Mouse (Mus musculus) forebrain, postnatal 0 days (tissue): Measurements from ENCODE around the gene Cdkal1. TPM values are rescaled to one million over a fixed set of nuclear protein-coding genes. Genes with fewer than 3 reads are reported as not detected.

Experiments used
- ATAC-seq: fragments of 200-750 bp; cut with Nextera tagmentation; 2 replicates; pipeline ENCODE4 v1.8.0; 2017; ENCODE audit warnings: mild to moderate bottlenecking, moderate library complexity
- DNase-seq: peaks from one replicate; pipeline ENCODE4 v3.0.0-alpha.2; 2015
- H3K27ac ChIP-seq: fragments of 300-500 bp; sonication (generic); 2 replicates; pipeline ENCODE4 v1.5.1; 2014; ENCODE audit warnings: low read depth, mild to moderate bottlenecking, antibody characterized with exemption, low read length, moderate library complexity, mixed read lengths
- H3K27me3 ChIP-seq: fragments of 300-500 bp; sonication (generic); 2 replicates; pipeline ENCODE4 v1.6.1; 2014; ENCODE audit warnings: mild to moderate bottlenecking, low read length, mixed read lengths; ENCODE audit not compliant: insufficient read depth
- H3K36me3 ChIP-seq: fragments of 300-500 bp; sonication (generic); 2 replicates; pipeline ENCODE4 v1.6.1; 2014; ENCODE audit warnings: mild to moderate bottlenecking, moderate library complexity; ENCODE audit not compliant: insufficient read depth
- H3K4me1 ChIP-seq: fragments of 300-500 bp; sonication (generic); 2 replicates; pipeline ENCODE4 v1.6.1; 2014; ENCODE audit warnings: antibody characterized with exemption; ENCODE audit not compliant: insufficient read depth
- H3K4me2 ChIP-seq: fragments of 300-500 bp; sonication (generic); 2 replicates; pipeline ENCODE4 v1.6.1; 2014; ENCODE audit warnings: low read depth, mild to moderate bottlenecking, moderate library complexity
- H3K4me3 ChIP-seq: fragments of 300-500 bp; sonication (generic); 2 replicates; pipeline ENCODE4 v1.5.1; 2014; ENCODE audit warnings: low read depth, low read length, mixed read lengths
- H3K9ac ChIP-seq: fragments of 300-500 bp; sonication (generic); 2 replicates; pipeline ENCODE4 v1.6.1; 2014; ENCODE audit warnings: mild to moderate bottlenecking
- H3K9me3 ChIP-seq: fragments of 300-500 bp; sonication (generic); 2 replicates; pipeline ENCODE4 v1.6.1; 2016; ENCODE audit warnings: low read length
- CTCF ChIP-seq: sonication (generic); IDR thresholded peaks from 2 replicates; pipeline ENCODE4 v1.5.1; 2016; ENCODE audit warnings: antibody characterized with exemption, control low read depth, low read depth
- WGBS: fragments of 180-500 bp; shearing (Covaris S2); extraction: QIAGEN DNeasy Blood & Tissue Kit; methylation state at CpG from one replicate; pipeline ENCODE4 v1.1.7; 2014; 5-methylcytosine and 5-hydroxymethylcytosine counted together
- polyA plus RNA-seq: library from polyadenylated mRNA; unstranded; fragments of >200 nt; fragmentation: Nextera tagmentation; extraction: Ambion mirVana; gene quantifications from 2 replicates; pipeline ENCODE4 v1.2.1, GENCODE M21; 2015
- total RNA-seq: library from RNA; depleted of rRNA; stranded (reverse); fragments of >200 nt; gene quantifications from 2 replicates; pipeline ENCODE4 v1.2.3, GENCODE M21; 2014

Gene Cdkal1
- total and polyA plus RNA-seq, 2 experiments from 2014 or later, result 16.7 to 18.3 TPM

GRCm38 (mm10) chr13:29233970-29234369, 621.5 kb downstream of the Cdkal1 start:
- Histone ChIP-seq H3K27me3 (no peaks in the 10 kb centered on the region), H3K4me2 (no peak overlapping the region)
- TF ChIP-seq CTCF, result no peak

GRCm38 (mm10) chr13:29232681-29233080, 622.8 kb downstream of the Cdkal1 start:
- no peaks in the 10 kb centered on the region for H3K27me3 ChIP-seq
- no peaks in the 10 kb centered on the region for H3K9me3 ChIP-seq
- H3K9ac ChIP-seq, result no peak overlapping the region
- H3K27ac ChIP-seq, result no peak overlapping the region
- ATAC-seq, result no peak
- TF ChIP-seq CTCF, result no peak
- no peak overlapping the region for H3K4me3 ChIP-seq
- DNase-seq, result peak; percentile 60
- no peaks in the 10 kb centered on the region for H3K4me1 ChIP-seq
- H3K4me2 ChIP-seq, result no peak overlapping the region
- H3K36me3 ChIP-seq, result no peaks in the 10 kb centered on the region
- WGBS, result 42% methylated on average over 4 of the region's 4 CpGs

More at GRCm38 (mm10) chr13:29233970-29234369, 621.5 kb downstream of the Cdkal1 start:
- Histone ChIP-seq H3K4me1 (no peaks in the 10 kb centered on the region), H3K9me3 (no peaks in the 10 kb centered on the region), H3K9ac (no peak overlapping the region), H3K4me3 (no peak overlapping the region), H3K27ac (no peak overlapping the region), H3K36me3 (no peaks in the 10 kb centered on the region)
- 55% methylated on average over 11 of the region's 11 CpGs for WGBS
- ATAC-seq (no peak; the same call in 1 of the 2 replicates), DNase-seq (no peak)

GRCm38 (mm10) chr13:29224815-29225214, 630.7 kb downstream of the Cdkal1 start:
- H3K27me3 ChIP-seq, result no peaks in the 10 kb centered on the region
- DNase-seq (no peak), ATAC-seq (no peak)
- no peaks in the 10 kb centered on the region for H3K9me3 ChIP-seq
- H3K4me3 ChIP-seq, result no peak overlapping the region
- no peak overlapping the region for H3K9ac ChIP-seq
- no peak overlapping the region for H3K4me2 ChIP-seq
- WGBS, result 85% methylated on average over 5 of the region's 5 CpGs
- H3K36me3 ChIP-seq, result no peaks in the 10 kb centered on the region
- H3K4me1 ChIP-seq, result peaks cover 7% of the 10 kb centered on the region; the same call in 1 of the 2 replicates
- H3K27ac ChIP-seq, result no peak overlapping the region
- no peak for TF ChIP-seq CTCF

- Histone ChIP-seq H3K4me2 (no peak overlapping the region), H3K27ac (peak overlapping the region; percentile 57), H3K9ac (peak overlapping the region; percentile 18; the same call in 1 of the 2 replicates), H3K36me3 (no peaks in the 10 kb centered on the region), H3K4me3 (no peak overlapping the region), H3K9me3 (no peaks in the 10 kb centered on the region), H3K27me3 (no peaks in the 10 kb centered on the region), H3K4me1 (peaks cover 7% of the 10 kb centered on the region; the same call in 1 of the 2 replicates)
- peak; percentile 42 for TF ChIP-seq CTCF
- peak; percentile 80 for ATAC-seq
- DNase-seq, result peak; percentile 58
- 7% methylated on average over 10 of the region's 10 CpGs for WGBS
These were observed 633.1 kb downstream of the Cdkal1 start for GRCm38 (mm10) chr13:29222261-29222838.

GRCm38 (mm10) chr13:29221646-29222045, 633.8 kb downstream of the Cdkal1 start:
- no peaks in the 10 kb centered on the region for H3K9me3 ChIP-seq
- WGBS, result 51% methylated on average over 5 of the region's 5 CpGs

GRCm38 (mm10) chr13:29218594-29219230, 636.8 kb downstream of the Cdkal1 start:
- DNase-seq (no peak), ATAC-seq (no peak)
- TF ChIP-seq CTCF, result no peak
- H3K9ac ChIP-seq, result no peak overlapping the region
- H3K4me1 ChIP-seq, result peaks cover 7% of the 10 kb centered on the region; the same call in 1 of the 2 replicates
- no peaks in the 10 kb centered on the region for H3K27me3 ChIP-seq
- no peaks in the 10 kb centered on the region for H3K36me3 ChIP-seq
- no peaks in the 10 kb centered on the region for H3K9me3 ChIP-seq
- no peak overlapping the region for H3K4me3 ChIP-seq
- H3K27ac ChIP-seq, result no peak overlapping the region
- H3K4me2 ChIP-seq, result no peak overlapping the region

More at GRCm38 (mm10) chr13:29221646-29222045, 633.8 kb downstream of the Cdkal1 start:
- Histone ChIP-seq H3K4me3 (no peak overlapping the region), H3K9ac (no peak overlapping the region), H3K27ac (no peak overlapping the region), H3K27me3 (no peaks in the 10 kb centered on the region), H3K36me3 (no peaks in the 10 kb centered on the region), H3K4me2 (no peak overlapping the region), H3K4me1 (peaks cover 7% of the 10 kb centered on the region; the same call in 1 of the 2 replicates)
- DNase-seq (no peak), ATAC-seq (no peak)
- no peak for TF ChIP-seq CTCF
